Mouse (Mus musculus) limb, embryonic 14.5 days (tissue): ENCODE results near the gene Olfr851. TPM values are rescaled to one million over a fixed set of nuclear protein-coding genes. Genes with fewer than 3 reads are reported as not detected.

Experiments
- ATAC-seq: fragments of 200-750 bp; cut with Nextera tagmentation; 2 replicates; pipeline ENCODE4 v1.8.0; 2017; ENCODE audit warnings: low read depth, moderate number of reproducible peaks, moderate TSS enrichment; ENCODE audit not compliant: low FRiP score
- DNase-seq: peaks from one replicate; pipeline ENCODE4 v3.0.0-alpha.2; 2015; ENCODE audit warnings: low spot score
- H3K27ac ChIP-seq: fragments of 300-500 bp; sonication (generic); replicated peaks from 2 replicates; pipeline ENCODE4 v1.5.1; 2014; ENCODE audit warnings: low read depth, mild to moderate bottlenecking, low read length, moderate library complexity, mixed read lengths
- H3K27me3 ChIP-seq: fragments of 300-500 bp; sonication (generic); 2 replicates; pipeline ENCODE4 v1.6.1; 2014; ENCODE audit warnings: low read length, mixed read lengths; ENCODE audit not compliant: control insufficient read depth, insufficient read depth
- H3K36me3 ChIP-seq: fragments of 300-500 bp; sonication (generic); 2 replicates; pipeline ENCODE4 v1.6.1; 2014; ENCODE audit warnings: mild to moderate bottlenecking, low read length, moderate library complexity, mixed read lengths; ENCODE audit not compliant: control insufficient read depth, insufficient read depth
- H3K4me1 ChIP-seq: fragments of 300-500 bp; sonication (generic); 2 replicates; pipeline ENCODE4 v1.6.1; 2014; ENCODE audit warnings: antibody characterized with exemption, low read length, mixed read lengths; ENCODE audit not compliant: control insufficient read depth, insufficient read depth
- H3K4me2 ChIP-seq: fragments of 300-500 bp; sonication (generic); replicated peaks from 2 replicates; pipeline ENCODE4 v1.6.1; 2014; ENCODE audit warnings: low read depth, mild to moderate bottlenecking, low read length, moderate library complexity; ENCODE audit not compliant: severe bottlenecking
- H3K4me3 ChIP-seq: fragments of 300-500 bp; sonication (generic); replicated peaks from 2 replicates; pipeline ENCODE4 v1.5.1; 2014; ENCODE audit warnings: low read length
- H3K9ac ChIP-seq: fragments of 300-500 bp; sonication (generic); 2 replicates; pipeline ENCODE4 v1.6.1; 2014; ENCODE audit warnings: mild to moderate bottlenecking, low read depth, low read length, moderate library complexity; ENCODE audit not compliant: severe bottlenecking
- H3K9me3 ChIP-seq: fragments of 300-500 bp; sonication (generic); 2 replicates; pipeline ENCODE4 v1.6.1; 2016; ENCODE audit warnings: low read length; ENCODE audit not compliant: control insufficient read depth
- POLR2A ChIP-seq: fragments of 200-500 bp; IDR thresholded peaks from 2 replicates; pipeline ENCODE4 v1.8.0; 2012; ENCODE audit warnings: inconsistent platforms, mild to moderate bottlenecking, moderate library complexity, borderline replicate concordance; ENCODE audit not compliant: insufficient read depth, insufficient read length; ENCODE audit errors: extremely low read depth
- WGBS: fragments of 180-500 bp; shearing (Covaris S2); extraction: QIAGEN DNeasy Blood & Tissue Kit; methylation state at CpG from one replicate; pipeline ENCODE4 v1.1.7; 2014; 5-methylcytosine and 5-hydroxymethylcytosine counted together
- polyA plus RNA-seq, 2 experiments: library from polyadenylated mRNA; depleted of rRNA in 1 of 2; stranded (reverse) in 1 of 2; unstranded in 1 of 2; fragments of >200 nt; fragmentation: Nextera tagmentation in 1 of 2; extraction: Ambion mirVana in 1 of 2; gene quantifications; 2 replicates each; pipeline versions ENCODE4 v1.2.1 to v1.2.3; 2012 to 2014

Olfr851 gene
- not detected in 2 replicates for polyA plus RNA-seq (2012; rRNA removed)
- polyA plus RNA-seq (2014; fragmentation: Nextera tagmentation; extraction: Ambion mirVana), result not detected in 2 replicates

- H3K9me3 ChIP-seq, result peaks cover 7% of the 10 kb centered on the region; the same call in 1 of the 2 replicates
- H3K9ac ChIP-seq, result no peak within 1 kb of the TSS
- H3K4me1 ChIP-seq, result no peaks in the 10 kb centered on the region
- ATAC-seq, result no peak
- no peaks in the 10 kb centered on the region for H3K36me3 ChIP-seq
- no peak within 1 kb of the TSS for H3K4me2 ChIP-seq
- H3K27ac ChIP-seq, result no peak within 1 kb of the TSS
- no peaks in the 10 kb centered on the region for H3K27me3 ChIP-seq
- no peak for TF ChIP-seq POLR2A
- no peak for DNase-seq
- H3K4me3 ChIP-seq, result no peak within 1 kb of the TSS
Observed at GRCm38 (mm10) chr9:19492995-19493394, at the start of gene Olfr851. Olfr851 (plus strand) TSS chr9:19493295.

DNA sequence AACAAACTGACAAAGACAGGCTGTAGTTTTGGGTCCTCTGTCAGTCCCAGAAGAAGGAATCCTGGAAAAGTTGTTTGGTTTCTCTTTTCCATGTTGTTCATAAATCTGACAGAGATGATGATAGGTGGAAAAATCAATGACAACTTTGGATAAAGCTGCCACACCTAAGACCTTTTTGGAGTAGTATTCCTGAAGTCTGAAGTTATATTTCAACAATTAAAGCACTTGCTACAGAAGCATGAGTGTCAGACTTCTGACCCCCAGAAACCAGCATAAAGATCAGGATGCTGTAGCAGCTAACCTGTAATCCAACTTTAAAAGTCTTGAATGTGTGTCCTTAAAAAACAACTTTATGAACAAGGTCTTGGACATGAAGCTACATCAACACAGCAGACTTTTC, 14.9 kb upstream of the Olfr851 start, which contains the start of gene Olfr850:
Gene Olfr850, minus strand, starts transcription at position 101 of the 400 bp plus-strand sequence.
- Histone ChIP-seq H3K9me3 (no peaks in the 10 kb centered on the region), H3K4me2 (no peak within 1 kb of the TSS), H3K27ac (no peak within 1 kb of the TSS), H3K27me3 (no peaks in the 10 kb centered on the region), H3K36me3 (no peaks in the 10 kb centered on the region), H3K4me3 (no peak within 1 kb of the TSS), H3K9ac (no peak within 1 kb of the TSS), H3K4me1 (no peaks in the 10 kb centered on the region)
- ATAC-seq (no peak), DNase-seq (no peak)
- no peak for TF ChIP-seq POLR2A

DNA sequence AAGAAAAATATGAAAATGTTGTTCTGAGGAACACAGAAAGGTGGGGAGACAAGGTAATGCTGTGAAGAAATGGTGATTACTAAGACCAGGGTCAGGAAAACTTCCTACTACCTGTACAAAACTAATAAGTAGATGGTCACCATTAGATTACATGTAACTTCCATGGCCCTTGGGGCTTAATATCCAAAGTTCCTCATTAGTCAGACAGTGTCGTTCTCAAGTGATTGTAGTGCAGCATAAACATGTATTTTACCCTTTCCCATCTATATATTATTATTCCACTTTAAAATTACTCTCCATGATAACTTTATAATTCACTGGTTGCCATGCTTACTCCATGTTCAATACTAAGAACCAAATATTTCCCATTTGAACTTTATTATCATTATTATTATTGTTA, 47.9 kb downstream of the Olfr851 start, which contains the start of gene Olfr853:
Gene Olfr853, minus strand, starts transcription at position 101 of the 400 bp plus-strand sequence.
- no peak for TF ChIP-seq POLR2A
- Histone ChIP-seq H3K36me3 (no peaks in the 10 kb centered on the region), H3K4me3 (no peak within 1 kb of the TSS), H3K4me2 (no peak within 1 kb of the TSS), H3K9me3 (peaks cover 3% of the 10 kb centered on the region; the same call in 1 of the 2 replicates), H3K9ac (no peak within 1 kb of the TSS), H3K4me1 (no peaks in the 10 kb centered on the region), H3K27me3 (no peaks in the 10 kb centered on the region), H3K27ac (no peak within 1 kb of the TSS)
- ATAC-seq (no peak), DNase-seq (no peak)
- 76% methylated on average over 1 of the region's 1 CpGs for WGBS

Other genes with a start within 250 kb of the Olfr851 start
- gene Olfr843, start 241.3 kb upstream of the Olfr851 start, polyA plus RNA-seq (2012; rRNA removed), result not detected in 2 replicates
- not detected in 2 replicates for gene Olfr843, start 241.3 kb upstream of the Olfr851 start, polyA plus RNA-seq (2014; fragmentation: Nextera tagmentation; extraction: Ambion mirVana)
- gene Olfr844, start 176.9 kb upstream of the Olfr851 start, polyA plus RNA-seq (2012; rRNA removed), result not detected in 2 replicates
- not detected in 2 replicates for gene Olfr844, start 176.9 kb upstream of the Olfr851 start, polyA plus RNA-seq (2014; fragmentation: Nextera tagmentation; extraction: Ambion mirVana)
- gene Olfr845, start 156.8 kb upstream of the Olfr851 start, polyA plus RNA-seq (2012; rRNA removed), result not detected in 2 replicates
- not detected in 2 replicates for gene Olfr845, start 156.8 kb upstream of the Olfr851 start, polyA plus RNA-seq (2014; fragmentation: Nextera tagmentation; extraction: Ambion mirVana)
- gene Olfr846, start 129.3 kb upstream of the Olfr851 start, polyA plus RNA-seq (2012; rRNA removed), result not detected in 2 replicates
- not detected in 2 replicates for gene Olfr846, start 129.3 kb upstream of the Olfr851 start, polyA plus RNA-seq (2014; fragmentation: Nextera tagmentation; extraction: Ambion mirVana)
- not detected in 2 replicates for gene Olfr847, start 114.6 kb upstream of the Olfr851 start, polyA plus RNA-seq (2012; rRNA removed)
- gene Olfr847, start 114.6 kb upstream of the Olfr851 start, polyA plus RNA-seq (2014; fragmentation: Nextera tagmentation; extraction: Ambion mirVana), result not detected in 2 replicates
- not detected in 2 replicates for gene Olfr849, start 53.0 kb upstream of the Olfr851 start, polyA plus RNA-seq (2012; rRNA removed)
- gene Olfr849, start 53.0 kb upstream of the Olfr851 start, polyA plus RNA-seq (2014; fragmentation: Nextera tagmentation; extraction: Ambion mirVana), result not detected in 2 replicates
- not detected in 2 replicates for gene Olfr850, start 15.0 kb upstream of the Olfr851 start, polyA plus RNA-seq (2012; rRNA removed)
- not detected in 2 replicates for gene Olfr850, start 15.0 kb upstream of the Olfr851 start, polyA plus RNA-seq (2014; fragmentation: Nextera tagmentation; extraction: Ambion mirVana)
- gene Olfr853, start 47.8 kb downstream of the Olfr851 start, polyA plus RNA-seq (2012; rRNA removed), result not detected in 2 replicates
- not detected in 2 replicates for gene Olfr853, start 47.8 kb downstream of the Olfr851 start, polyA plus RNA-seq (2014; fragmentation: Nextera tagmentation; extraction: Ambion mirVana)
- not detected in 2 replicates for gene Olfr854, start 74.1 kb downstream of the Olfr851 start, polyA plus RNA-seq (2012; rRNA removed)
- not detected in 2 replicates for gene Olfr854, start 74.1 kb downstream of the Olfr851 start, polyA plus RNA-seq (2014; fragmentation: Nextera tagmentation; extraction: Ambion mirVana)
- gene Olfr855, start 89.3 kb downstream of the Olfr851 start, polyA plus RNA-seq (2012; rRNA removed), result not detected in 2 replicates
- gene Olfr855, start 89.3 kb downstream of the Olfr851 start, polyA plus RNA-seq (2014; fragmentation: Nextera tagmentation; extraction: Ambion mirVana), result not detected in 2 replicates
- 17.0 and 19.7 TPM in 2 replicates for gene Zfp317, start 128.8 kb downstream of the Olfr851 start, polyA plus RNA-seq (2012; rRNA removed)
- gene Zfp317, start 128.8 kb downstream of the Olfr851 start, polyA plus RNA-seq (2014; fragmentation: Nextera tagmentation; extraction: Ambion mirVana), result 21.5 and 25.6 TPM in 2 replicates
- 0.13 TPM in 1 of 2 replicates, not detected in the other for gene Olfr857, start 216.1 kb downstream of the Olfr851 start, polyA plus RNA-seq (2012; rRNA removed)
- not detected in 2 replicates for gene Olfr857, start 216.1 kb downstream of the Olfr851 start, polyA plus RNA-seq (2014; fragmentation: Nextera tagmentation; extraction: Ambion mirVana)